Mouse (Mus musculus) liver, embryonic 11.5 days (tissue): ENCODE results near the gene Ntm. TPM values are rescaled to one million over a fixed set of nuclear protein-coding genes. Genes with fewer than 3 reads are reported as not detected.

Experiments used
- ATAC-seq: fragments of 200-750 bp; cut with Nextera tagmentation; replicated peaks from 2 replicates; pipeline ENCODE4 v1.8.0; 2017; ENCODE audit warnings: moderate number of reproducible peaks, mild to moderate bottlenecking, moderate TSS enrichment, moderate library complexity; ENCODE audit not compliant: low FRiP score
- DNase-seq: peaks from one replicate; pipeline ENCODE4 v3.0.0-alpha.2; 2017; ENCODE audit warnings: low spot score
- H3K27ac ChIP-seq: fragments of 300-500 bp; sonication (generic); 2 replicates; pipeline ENCODE4 v1.5.1; 2014; ENCODE audit warnings: mild to moderate bottlenecking, low read depth, low read length, control low read depth
- H3K27me3 ChIP-seq: fragments of 300-500 bp; sonication (generic); replicated peaks from 2 replicates; pipeline ENCODE4 v1.6.1; 2014; ENCODE audit warnings: low read length, mixed read lengths; ENCODE audit not compliant: control insufficient read depth, insufficient read depth
- H3K36me3 ChIP-seq: fragments of 300-500 bp; sonication (generic); 2 replicates; pipeline ENCODE4 v1.6.1; 2014; ENCODE audit warnings: mild to moderate bottlenecking, low read length, moderate library complexity, mixed read lengths; ENCODE audit not compliant: control insufficient read depth, insufficient read depth
- H3K4me1 ChIP-seq: fragments of 300-500 bp; sonication (generic); replicated peaks from 2 replicates; pipeline ENCODE4 v1.6.1; 2014; ENCODE audit warnings: low read length, mixed read lengths; ENCODE audit not compliant: control insufficient read depth, insufficient read depth
- H3K4me2 ChIP-seq: fragments of 300-500 bp; sonication (generic); 2 replicates; pipeline ENCODE4 v1.6.1; 2014; ENCODE audit warnings: mild to moderate bottlenecking, control low read depth, moderate library complexity
- H3K4me3 ChIP-seq: fragments of 300-500 bp; sonication (generic); 2 replicates; pipeline ENCODE4 v1.5.1; 2014; ENCODE audit warnings: low read depth, low read length, control low read depth
- H3K9ac ChIP-seq: fragments of 300-500 bp; sonication (generic); 2 replicates; pipeline ENCODE4 v1.6.1; 2014; ENCODE audit warnings: low read depth, low read length, control low read depth
- H3K9me3 ChIP-seq: fragments of 300-500 bp; sonication (generic); 2 replicates; pipeline ENCODE4 v1.6.1; 2016; ENCODE audit warnings: low read length, inconsistent platforms, mixed read lengths; ENCODE audit not compliant: control insufficient read depth
- WGBS: fragments of 180-500 bp; shearing (Covaris S2); extraction: QIAGEN DNeasy Blood & Tissue Kit; methylation state at CpG from one replicate; pipeline ENCODE4 v1.1.7; 2014; 5-methylcytosine and 5-hydroxymethylcytosine counted together
- polyA plus RNA-seq: library from polyadenylated mRNA; unstranded; fragments of >200 nt; fragmentation: Nextera tagmentation; extraction: Ambion mirVana; gene quantifications from 2 replicates; pipeline ENCODE4 v1.2.1, GENCODE M21; 2014

Gene Ntm
- polyA plus RNA-seq, 1 experiment from 2014 or later: 4.4 TPM

DNA sequence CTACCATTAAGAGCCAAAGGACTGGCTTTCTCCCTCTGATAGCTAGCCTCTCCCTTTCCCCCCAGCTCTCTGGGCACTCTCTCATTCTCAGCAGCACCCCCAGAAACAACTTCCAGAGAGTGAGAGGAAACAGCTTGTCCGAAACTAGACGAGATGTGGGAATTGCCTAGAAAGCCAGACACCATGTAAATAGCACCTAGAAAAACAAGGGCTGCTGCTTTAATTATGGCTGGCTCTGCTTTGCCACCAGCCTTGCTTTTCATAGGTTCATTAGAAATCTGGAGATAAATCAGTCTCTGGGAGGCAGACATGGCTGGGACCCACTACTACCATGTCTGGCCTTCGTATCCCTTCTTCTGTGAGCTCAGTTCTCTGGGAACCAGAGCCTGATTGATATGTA is 96.1 kb downstream of the Ntm start:
- no peak overlapping the region for H3K27ac ChIP-seq
- no peak for ATAC-seq
- no peak overlapping the region for H3K4me2 ChIP-seq
- no peaks in the 10 kb centered on the region for H3K9me3 ChIP-seq
- H3K27me3 ChIP-seq: no peaks in the 10 kb centered on the region
- H3K4me3 ChIP-seq: no peak overlapping the region
- H3K36me3 ChIP-seq: no peaks in the 10 kb centered on the region
- no peaks in the 10 kb centered on the region for H3K4me1 ChIP-seq
- WGBS: 54% methylated on average over 3 of the region's 3 CpGs
- no peak overlapping the region for H3K9ac ChIP-seq
- no peak for DNase-seq

DNA sequence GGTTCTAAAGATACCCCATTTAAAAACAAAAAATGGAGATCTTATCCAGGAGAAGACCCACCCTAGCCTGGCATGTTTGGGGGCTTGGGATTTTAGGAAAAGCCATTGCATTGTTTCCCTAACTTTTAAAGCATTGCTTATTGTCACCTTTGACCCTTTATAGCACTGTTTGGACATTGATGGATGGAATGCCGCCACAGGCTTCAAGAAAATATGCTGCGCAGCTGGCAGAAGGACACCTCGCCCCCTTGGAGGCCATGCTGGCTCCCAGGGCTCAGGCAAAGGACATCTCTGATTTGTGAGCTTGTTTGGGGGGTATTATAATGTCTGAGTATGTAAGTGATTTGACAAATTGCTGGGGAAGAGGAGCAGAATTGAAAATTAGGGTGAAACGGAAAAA is 96.8 kb downstream of the Ntm start:
- Histone ChIP-seq H3K27me3 (no peaks in the 10 kb centered on the region), H3K36me3 (no peaks in the 10 kb centered on the region), H3K9me3 (no peaks in the 10 kb centered on the region), H3K27ac (no peak overlapping the region), H3K4me3 (no peak overlapping the region), H3K9ac (no peak overlapping the region), H3K4me2 (no peak overlapping the region), H3K4me1 (no peaks in the 10 kb centered on the region)
- no peak for DNase-seq
- WGBS: 59% methylated on average over 4 of the region's 4 CpGs
- ATAC-seq: no peak

DNA sequence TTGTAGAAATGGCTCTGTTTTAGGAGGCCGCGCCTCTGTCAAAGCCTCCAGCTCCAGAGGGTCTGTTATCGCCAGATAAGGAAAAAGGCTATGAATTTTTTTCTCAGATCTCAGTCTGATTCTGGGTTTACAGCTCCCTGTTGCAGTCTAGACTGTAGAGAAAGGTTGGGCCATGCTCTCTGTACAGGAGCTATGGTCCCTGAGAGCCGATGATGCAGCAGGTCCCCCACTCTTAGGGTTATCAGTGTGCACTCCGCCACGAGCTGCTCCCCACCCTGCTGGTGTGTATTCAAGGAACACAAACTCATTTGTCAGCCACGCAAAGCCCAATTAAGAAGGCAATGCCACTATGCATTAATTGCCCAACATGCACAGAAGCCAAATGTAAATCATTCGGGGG is 97.4 kb downstream of the Ntm start:
- Histone ChIP-seq H3K4me1 (no peaks in the 10 kb centered on the region), H3K36me3 (no peaks in the 10 kb centered on the region), H3K4me2 (no peak overlapping the region), H3K27me3 (no peaks in the 10 kb centered on the region), H3K9ac (no peak overlapping the region), H3K9me3 (no peaks in the 10 kb centered on the region), H3K27ac (no peak overlapping the region), H3K4me3 (no peak overlapping the region)
- 53% methylated on average over 8 of the region's 8 CpGs for WGBS
- DNase-seq (no peak), ATAC-seq (0 out of 2 replicates have a peak, but pooled peaks have one; percentile 53)

DNA sequence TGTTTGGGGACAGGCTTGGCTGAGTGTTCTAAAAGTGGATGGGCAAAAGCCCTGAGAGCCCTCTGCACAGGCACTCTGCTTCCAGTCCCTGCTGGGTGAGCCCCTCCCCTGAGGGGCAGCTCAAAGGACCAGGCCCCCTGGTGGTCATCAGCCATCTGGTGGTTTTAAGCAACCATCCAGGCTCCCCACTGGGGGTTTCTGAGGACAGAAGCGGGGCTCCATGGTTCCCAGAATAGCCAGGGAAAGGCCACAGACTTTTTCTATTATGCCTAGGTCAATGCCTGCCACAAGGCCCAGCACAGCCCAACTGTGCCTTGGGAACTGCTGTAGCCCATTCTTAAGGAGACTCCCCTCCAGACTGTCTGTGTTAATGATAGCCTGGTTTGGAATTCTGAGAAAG is 98.1 kb downstream of the Ntm start:
- no peak overlapping the region for H3K4me2 ChIP-seq
- H3K4me3 ChIP-seq: no peak overlapping the region
- no peaks in the 10 kb centered on the region for H3K27me3 ChIP-seq
- 15% methylated on average over 1 of the region's 1 CpGs for WGBS
- DNase-seq (no peak), ATAC-seq (no peak)
- H3K4me1 ChIP-seq: no peaks in the 10 kb centered on the region
- no peaks in the 10 kb centered on the region for H3K36me3 ChIP-seq
- no peak overlapping the region for H3K27ac ChIP-seq
- no peaks in the 10 kb centered on the region for H3K9me3 ChIP-seq
- no peak overlapping the region for H3K9ac ChIP-seq

DNA sequence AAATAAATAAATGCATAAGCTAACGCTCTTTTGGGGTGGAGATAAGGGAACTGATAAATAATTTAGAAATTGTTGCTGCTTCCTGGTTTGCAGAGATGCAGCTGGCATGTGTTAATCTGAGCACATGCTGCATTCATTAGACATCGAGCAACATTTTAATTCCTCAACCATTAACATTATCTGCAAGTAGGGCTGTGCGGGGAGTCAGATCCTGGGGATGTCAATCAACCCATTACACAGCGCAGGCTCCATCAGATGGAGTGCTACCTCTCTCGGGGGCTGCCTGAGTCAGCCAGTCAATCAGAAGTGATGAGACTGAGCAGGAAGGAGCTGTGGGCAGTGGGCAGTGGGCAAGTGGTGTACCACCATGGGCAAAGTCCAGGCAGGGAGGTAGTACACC is 100.5 kb downstream of the Ntm start:
- no peak overlapping the region for H3K4me3 ChIP-seq
- H3K4me1 ChIP-seq: no peaks in the 10 kb centered on the region
- no peak for ATAC-seq
- H3K36me3 ChIP-seq: no peaks in the 10 kb centered on the region
- no peak overlapping the region for H3K27ac ChIP-seq
- H3K27me3 ChIP-seq: no peaks in the 10 kb centered on the region
- no peak overlapping the region for H3K4me2 ChIP-seq
- no peak overlapping the region for H3K9ac ChIP-seq
- WGBS: 61% methylated on average over 5 of the region's 5 CpGs
- no peaks in the 10 kb centered on the region for H3K9me3 ChIP-seq
- DNase-seq: no peak

DNA sequence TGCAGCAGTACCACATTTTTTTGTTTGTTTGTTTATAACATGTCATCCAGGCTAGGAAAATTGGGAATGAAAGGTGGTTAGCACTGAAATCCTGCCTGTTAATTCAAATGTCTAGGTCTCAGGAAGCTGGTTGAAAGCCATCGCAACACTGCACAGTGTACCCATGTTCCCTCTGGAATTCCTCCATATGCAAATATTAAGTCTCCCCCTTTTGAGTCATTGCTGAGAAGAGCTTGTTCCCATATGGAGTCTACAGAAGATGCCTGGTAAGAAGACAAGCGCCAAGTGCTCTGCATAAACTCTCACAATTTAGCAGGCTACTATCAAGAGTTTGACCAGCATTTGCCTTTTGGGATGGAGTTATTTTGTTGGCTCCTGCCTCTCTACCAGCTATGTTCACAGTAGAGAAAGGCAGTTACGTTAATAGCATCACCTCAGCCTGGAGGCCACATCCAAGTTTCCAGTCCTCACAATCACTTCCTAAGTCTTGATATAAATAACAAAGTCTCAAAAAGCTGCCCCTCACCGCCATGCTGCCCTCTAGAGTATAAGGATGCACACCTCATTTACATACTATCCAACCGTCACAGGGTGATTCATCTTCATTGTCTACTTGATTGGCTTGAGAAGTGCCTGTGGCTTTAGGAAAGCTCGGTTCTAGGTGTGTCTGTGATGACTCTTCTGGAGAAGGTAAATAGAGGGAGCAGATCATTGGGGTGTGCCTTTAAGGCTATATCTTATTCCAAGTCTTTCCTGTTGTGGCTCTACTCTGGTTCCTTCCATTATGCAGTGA is 103.5 kb downstream of the Ntm start:
- Histone ChIP-seq H3K36me3 (no peaks in the 10 kb centered on the region), H3K27me3 (no peaks in the 10 kb centered on the region), H3K4me1 (no peaks in the 10 kb centered on the region), H3K9ac (no peak overlapping the region), H3K4me2 (no peak overlapping the region), H3K9me3 (no peaks in the 10 kb centered on the region), H3K4me3 (no peak overlapping the region), H3K27ac (no peak overlapping the region)
- 86% methylated on average over 6 of the region's 6 CpGs for WGBS
- ATAC-seq: no peak
- DNase-seq: no peak

DNA sequence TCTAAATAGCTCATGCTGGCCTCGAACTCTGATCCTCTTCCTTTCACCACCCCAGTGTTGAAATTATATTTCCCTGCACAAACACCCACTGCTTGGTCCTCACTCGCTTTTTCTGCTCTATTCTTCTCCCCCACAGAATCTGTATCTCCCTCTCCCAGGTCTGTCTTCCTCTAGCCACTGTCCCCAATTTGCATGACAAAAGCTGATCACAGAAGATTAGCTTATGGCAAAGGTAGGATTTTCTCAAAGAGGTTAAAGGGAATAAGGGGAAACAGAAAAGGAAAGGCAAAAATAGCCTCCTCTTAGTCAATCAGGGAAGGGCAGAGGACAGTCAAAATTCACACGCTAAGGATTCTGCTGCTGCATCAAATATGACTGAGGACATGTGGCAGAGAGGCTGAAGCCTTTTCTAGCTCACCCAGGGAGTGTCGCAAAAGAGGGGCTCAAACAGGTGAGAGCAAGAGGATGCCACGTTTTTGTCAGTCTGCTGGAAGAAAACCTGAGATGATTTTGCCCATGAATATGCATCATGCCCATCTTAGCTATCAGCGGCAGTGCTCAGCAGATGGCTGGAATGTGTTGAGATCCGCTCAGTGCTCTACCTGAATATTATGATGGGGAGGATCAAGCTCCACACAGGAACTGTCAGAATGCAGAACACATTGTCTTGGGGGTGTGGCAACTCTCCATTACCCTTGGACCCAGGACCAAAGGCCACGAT is 114.0 kb downstream of the Ntm start:
- no peaks in the 10 kb centered on the region for H3K36me3 ChIP-seq
- no peak overlapping the region for H3K9ac ChIP-seq
- no peak overlapping the region for H3K27ac ChIP-seq
- DNase-seq (no peak), ATAC-seq (no peak)
- no peaks in the 10 kb centered on the region for H3K4me1 ChIP-seq
- H3K9me3 ChIP-seq: no peaks in the 10 kb centered on the region
- WGBS: 41% methylated on average over 8 of the region's 8 CpGs
- no peak overlapping the region for H3K4me2 ChIP-seq
- no peak overlapping the region for H3K4me3 ChIP-seq
- no peaks in the 10 kb centered on the region for H3K27me3 ChIP-seq

DNA sequence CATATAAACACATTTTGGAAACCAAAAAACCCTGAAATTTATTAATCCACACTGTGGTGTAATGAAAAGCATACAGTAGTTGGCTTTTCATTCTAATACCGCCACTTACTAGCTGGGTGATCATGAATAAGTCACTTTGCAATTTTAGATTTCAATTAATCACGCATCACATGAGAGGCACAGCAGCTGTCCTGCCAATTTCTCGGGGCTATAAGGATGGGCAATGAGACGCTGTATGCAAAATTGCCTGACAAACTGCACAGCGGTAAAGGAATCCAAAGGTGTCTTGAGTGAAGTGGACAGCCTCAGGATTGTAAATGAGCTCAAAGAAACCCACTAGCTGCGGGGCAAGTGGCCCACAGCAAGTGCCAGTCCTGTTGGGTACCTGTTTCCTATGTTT is 125.6 kb downstream of the Ntm start:
- H3K4me2 ChIP-seq: no peak overlapping the region
- no peak overlapping the region for H3K27ac ChIP-seq
- no peaks in the 10 kb centered on the region for H3K27me3 ChIP-seq
- no peak overlapping the region for H3K9ac ChIP-seq
- ATAC-seq: no peak
- H3K9me3 ChIP-seq: no peaks in the 10 kb centered on the region
- H3K4me1 ChIP-seq: no peaks in the 10 kb centered on the region
- DNase-seq: no peak
- 83% methylated on average over 6 of the region's 6 CpGs for WGBS
- H3K36me3 ChIP-seq: no peaks in the 10 kb centered on the region
- H3K4me3 ChIP-seq: no peak overlapping the region

DNA sequence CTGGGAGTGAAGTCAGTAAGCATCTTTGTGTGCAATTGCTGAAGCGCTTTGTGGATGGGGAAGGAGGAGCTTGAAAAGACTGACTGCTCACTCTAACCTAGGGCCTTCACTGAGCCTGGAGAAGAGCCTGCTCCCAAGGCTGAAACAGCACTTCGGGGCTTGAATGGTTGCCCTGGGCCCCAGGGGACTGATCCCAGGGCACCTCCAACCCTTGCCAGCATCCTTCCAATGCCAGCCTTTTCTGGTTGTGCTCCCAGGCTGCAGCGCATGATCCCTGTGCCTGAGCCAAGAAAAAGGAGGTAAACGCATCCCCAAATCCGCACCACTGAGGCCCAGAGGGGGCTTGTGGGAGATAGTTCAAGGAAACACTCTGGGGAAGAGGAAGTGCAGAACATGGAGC is 128.0 kb downstream of the Ntm start:
- no peaks in the 10 kb centered on the region for H3K27me3 ChIP-seq
- no peaks in the 10 kb centered on the region for H3K4me1 ChIP-seq
- no peaks in the 10 kb centered on the region for H3K36me3 ChIP-seq
- no peak overlapping the region for H3K4me3 ChIP-seq
- DNase-seq (no peak), ATAC-seq (no peak)
- 75% methylated on average over 5 of the region's 5 CpGs for WGBS
- no peak overlapping the region for H3K4me2 ChIP-seq
- no peak overlapping the region for H3K27ac ChIP-seq
- H3K9ac ChIP-seq: no peak overlapping the region
- H3K9me3 ChIP-seq: no peaks in the 10 kb centered on the region
